Mouse (Mus musculus): Measurements from ENCODE around the gene Trabd2b.
A peak's percentile ranks its signal among the peaks of the same experiment; 100 is the strongest.

The Trabd2b gene

DNA sequence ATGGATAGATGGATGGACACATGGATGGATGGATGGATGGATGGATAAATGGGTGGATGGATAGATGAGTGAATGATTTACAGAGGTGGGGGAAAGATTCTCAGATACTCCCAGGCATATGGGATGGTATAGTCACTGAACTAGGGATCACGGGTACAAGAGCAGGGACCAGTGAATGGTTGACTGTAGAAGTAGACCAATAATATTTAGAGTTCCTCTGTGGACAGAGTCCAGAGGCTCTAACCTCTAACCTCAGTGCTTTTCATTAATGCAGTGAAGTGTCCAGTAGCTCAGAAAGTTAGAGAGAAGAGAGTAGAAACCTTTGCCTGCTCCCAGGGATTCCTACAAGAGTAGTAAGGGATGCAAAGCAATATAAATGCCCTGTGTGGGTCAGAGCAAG is 93.1 kb downstream of the Trabd2b start:
- DNase-seq: no peak

DNA sequence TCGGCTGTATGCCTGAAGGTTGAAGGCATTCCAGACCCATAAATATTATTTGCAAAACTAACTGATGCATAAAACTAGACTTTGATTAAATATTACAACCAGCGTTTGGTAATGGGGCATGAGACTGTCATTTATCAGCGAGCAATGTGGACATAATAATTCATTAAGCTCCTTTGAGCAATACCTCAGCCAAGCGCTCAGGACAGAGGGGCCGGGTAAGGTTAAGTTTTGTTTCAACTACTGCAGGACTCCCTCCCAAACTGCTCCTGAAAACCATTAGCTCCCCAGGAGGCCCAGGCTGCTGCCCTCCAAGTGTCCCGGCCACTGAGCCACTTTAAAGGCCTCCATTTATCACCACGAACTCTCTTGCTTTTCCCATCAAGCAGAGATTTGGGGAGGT is 93.8 kb downstream of the Trabd2b start:
- DNase-seq: peak; percentile 28

DNA sequence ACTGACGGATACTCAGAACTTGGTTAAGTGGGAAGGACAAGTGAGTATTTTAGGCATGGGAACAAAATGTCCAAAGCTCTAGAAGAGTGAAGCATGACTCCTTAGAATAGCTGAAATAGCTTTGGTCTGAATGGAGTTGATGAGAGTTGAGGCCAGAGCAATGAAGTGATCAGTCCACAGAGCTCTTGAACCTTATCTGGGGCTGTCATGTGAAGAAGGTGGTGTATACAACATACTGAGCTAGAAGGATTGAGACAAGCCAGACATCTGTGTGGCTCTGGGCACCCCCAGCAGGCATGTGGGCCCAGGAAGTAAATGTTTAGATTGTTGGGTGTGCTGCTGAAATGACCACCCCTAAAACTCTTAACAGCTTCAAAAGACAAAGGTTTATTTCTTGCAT is 94.5 kb downstream of the Trabd2b start:
- no peak for DNase-seq

DNA sequence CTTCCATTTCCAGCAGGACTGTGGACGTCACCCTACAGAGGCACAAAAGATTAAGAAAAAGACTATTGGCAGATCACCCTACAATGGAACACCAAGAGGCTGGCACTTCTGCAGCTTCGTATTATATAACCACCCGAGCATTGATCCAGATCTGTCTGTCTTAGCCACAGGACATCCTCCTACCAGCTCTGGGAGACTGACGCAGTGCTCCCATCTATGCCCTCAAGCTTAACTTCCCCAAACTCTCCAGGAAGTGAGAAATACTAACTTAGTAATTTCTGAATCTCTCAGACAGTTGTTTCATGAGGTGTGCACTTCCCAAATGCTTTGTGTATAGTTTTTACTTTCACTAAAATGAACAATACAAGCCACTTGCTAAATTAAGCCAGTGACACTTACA is 95.1 kb downstream of the Trabd2b start:
- no peak for DNase-seq

DNA sequence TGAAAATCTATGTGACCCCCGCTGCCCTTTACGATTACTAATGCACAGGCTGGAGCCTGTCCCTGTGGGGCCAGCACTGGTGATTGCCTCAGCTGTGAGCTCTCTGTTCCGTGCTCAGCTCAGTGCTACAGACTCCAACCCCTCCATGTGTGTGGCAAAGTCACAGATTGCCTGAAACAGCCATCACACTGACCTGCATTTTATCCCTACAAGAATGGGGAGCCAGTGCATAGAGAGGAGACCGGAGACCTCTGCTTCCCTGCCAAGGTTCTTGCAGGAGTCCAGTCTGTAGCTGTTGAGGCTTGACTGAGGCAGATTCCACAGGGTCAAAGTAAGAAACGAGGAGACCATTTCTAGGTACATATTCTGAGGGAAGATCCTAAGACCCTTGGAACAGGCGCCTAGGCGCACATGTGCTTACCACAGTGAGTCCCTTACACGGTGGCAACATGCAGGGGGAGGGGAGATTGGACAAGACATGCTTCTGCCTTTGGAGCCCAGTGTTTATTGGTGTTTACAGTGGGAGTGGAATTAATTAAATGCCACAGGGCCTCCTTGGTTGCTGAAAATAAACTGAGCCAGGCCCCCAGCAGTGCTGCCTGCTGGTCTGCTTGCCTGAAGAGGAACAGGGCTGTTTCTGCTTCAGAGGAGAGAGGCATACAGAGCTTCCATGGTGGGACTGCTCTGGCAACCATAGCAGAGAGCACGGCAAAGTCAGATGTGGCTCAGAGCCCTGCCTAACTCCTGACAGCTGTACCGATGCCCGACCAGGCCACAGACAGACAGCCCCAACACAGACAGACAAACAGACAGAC is 97.9 kb downstream of the Trabd2b start:
- peak; percentile 37 for DNase-seq

DNA sequence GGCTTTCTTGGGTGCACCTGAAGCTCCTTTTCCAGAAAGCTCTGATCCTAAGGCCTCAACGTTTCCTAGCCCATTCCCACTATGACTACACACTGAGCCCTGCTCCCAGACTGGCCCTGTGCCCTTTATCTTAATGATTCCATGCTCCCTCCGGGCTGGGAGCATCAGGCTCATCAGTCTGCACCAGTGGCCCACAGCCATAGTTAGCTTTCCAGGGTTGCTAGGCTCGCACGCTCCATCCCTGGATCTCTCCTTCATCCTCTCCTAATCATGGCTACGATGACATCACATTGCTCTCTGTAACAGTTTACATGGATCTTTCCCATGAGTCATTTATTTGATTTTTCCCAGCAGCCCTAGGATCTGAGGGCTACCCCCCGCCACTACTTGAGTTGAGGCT is 103.1 kb downstream of the Trabd2b start:
- no peak for DNase-seq

DNA sequence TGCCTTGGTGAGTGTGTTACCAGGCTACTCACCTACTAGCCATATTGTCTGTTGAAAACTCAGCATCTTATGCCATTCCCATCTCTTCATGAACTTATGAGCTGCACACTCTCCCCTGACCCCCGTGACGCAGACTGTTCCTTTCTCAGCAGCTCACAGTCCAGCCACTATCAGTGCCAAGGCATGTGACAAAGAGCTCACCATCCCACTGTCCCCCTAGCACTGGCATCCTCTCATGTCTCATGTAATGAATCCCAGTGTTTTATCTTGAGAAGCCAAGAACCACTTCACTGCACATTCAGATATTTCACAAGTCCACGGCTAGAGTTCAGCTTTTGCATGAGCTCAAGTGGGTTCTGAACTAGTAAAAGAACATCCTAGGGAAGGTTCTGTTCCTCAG is 105.1 kb downstream of the Trabd2b start:
- DNase-seq: no peak

DNA sequence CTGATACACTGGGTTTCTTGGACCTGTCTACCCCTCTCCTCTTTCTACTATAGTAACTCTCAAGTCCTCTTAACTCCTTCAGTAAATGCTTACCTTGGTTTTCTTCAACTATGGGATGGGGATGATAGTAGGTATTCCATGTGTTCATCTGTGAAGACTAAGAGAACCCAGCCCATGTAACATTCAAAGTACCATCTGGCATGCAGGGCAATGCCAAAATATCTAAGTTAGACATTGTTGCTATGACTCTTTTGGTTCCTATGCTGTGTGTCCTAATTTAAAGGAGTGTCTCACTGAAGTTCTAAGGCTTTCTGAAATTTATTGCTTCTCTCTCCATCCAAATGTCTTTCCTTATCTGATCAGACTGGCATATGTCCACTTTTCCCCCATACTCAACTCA is 106.6 kb downstream of the Trabd2b start:
- no peak for DNase-seq

DNA sequence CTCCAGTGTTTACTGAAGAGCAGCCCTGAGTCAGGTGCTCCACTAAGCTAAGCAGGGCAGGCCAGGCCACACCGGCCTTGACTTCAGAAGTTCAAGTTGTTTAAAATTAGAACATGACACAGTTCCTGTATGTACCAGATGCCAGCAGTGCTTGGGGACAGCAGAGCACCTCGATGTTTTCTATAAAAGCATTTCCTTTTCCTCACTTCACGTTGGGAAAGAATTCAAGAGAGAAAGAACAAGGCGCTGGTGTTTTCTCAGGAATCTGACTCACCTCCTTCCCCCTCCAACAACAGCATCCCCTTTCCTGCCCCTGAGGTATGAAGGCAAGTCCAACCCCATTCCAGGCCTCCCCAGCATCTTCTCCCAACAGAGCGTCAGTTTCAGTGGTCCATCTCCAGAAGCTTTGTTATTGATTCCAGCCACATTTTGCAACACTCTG is 108.8 kb downstream of the Trabd2b start:
- no peak for DNase-seq

DNA sequence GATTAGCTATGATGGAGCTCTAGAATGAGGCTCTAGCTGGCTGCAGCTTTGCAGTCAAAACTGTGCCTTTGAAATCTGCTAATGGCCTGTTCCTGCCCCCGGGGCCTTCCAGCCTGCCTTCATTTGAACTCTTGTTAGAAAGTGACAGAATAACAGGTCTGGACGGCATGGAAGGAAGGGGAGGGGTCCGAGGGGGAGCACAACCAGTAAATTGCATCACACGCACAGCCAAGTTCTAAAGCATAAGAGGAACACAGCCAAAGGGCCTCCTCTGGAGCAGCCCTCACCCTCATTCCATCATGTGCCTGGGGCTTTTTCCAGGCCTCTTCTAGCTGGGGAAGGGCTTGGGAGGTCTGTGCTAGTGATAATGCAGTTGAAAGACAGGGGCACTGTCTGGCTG is 110.1 kb downstream of the Trabd2b start:
- DNase-seq: peak; percentile 23

DNA sequence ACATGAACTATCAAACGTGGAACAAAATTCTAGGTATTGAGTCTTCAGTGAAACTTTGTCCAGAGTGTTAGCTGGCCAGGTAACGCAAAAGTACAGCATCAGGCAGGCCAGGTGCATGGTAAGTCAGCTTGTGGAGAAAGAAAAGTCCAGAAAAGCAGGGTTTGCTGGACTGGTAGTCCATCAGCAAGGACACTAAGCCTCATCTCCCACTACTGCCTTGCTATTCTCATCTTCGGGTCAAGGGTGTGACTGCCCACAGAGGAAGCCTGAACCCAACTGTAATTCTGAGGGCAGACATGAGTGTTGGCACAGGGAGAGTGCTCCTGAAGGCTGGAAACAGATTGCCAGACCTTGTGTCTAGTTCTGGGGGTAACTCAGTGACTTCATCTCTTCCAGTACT is 111.5 kb downstream of the Trabd2b start:
- no peak for DNase-seq

DNA sequence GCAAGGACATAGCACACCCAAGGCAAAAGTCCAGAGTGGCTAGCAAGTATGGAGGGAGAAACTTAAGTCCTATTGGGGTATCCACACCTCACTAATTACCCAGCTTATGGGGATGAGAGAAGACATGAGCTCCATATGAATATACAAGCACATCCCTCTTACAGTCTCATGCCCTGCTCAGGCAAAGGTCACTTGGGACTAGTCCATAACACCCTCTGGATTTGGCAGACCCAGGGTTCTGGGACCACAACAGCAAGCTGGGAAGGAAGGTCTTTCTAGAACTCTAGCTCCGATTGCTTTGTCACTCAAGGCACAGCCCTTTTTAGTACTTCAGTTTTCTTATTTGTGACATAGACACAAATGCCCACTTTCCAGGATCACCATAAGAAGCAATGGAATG is 112.0 kb downstream of the Trabd2b start:
- no peak for DNase-seq

DNA sequence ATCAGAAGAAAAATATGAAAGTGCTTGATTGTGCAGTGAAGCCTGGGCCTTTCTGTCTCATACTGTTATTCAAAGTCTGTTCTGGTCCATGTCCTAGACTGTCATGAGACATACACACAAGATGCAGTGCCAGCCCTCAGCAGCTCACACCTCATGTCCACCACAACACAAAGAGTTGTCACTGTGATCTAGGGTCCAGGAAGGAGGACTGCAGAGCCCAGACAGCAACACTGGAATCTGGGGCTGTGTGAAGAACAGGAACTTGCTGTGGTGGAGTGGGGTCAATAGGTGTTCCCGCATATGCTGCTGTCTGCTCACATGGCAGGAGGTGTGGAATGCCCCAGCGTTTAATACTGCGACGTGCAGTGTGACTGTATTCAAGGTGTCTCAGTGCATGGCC is 112.8 kb downstream of the Trabd2b start:
- no peak for DNase-seq

DNA sequence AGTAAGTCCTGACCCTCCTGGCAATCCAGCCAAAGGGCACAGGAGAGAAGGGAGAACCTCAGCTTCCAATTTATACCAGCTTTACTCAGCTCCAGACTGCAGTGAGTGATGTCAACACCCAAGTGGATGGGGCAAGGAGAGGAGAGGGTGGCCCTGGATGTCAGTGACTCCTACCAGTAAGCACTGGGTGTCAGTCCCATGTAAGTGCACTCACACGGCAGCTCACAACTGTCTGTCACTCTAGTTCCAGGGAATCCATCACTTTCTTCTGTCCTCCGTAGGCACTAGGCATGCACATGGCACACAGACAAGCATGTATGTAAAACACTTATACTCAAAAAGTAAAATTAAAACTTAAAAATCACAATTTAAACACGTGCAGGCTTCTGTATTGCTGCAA is 113.4 kb downstream of the Trabd2b start:
- no peak for DNase-seq

DNA sequence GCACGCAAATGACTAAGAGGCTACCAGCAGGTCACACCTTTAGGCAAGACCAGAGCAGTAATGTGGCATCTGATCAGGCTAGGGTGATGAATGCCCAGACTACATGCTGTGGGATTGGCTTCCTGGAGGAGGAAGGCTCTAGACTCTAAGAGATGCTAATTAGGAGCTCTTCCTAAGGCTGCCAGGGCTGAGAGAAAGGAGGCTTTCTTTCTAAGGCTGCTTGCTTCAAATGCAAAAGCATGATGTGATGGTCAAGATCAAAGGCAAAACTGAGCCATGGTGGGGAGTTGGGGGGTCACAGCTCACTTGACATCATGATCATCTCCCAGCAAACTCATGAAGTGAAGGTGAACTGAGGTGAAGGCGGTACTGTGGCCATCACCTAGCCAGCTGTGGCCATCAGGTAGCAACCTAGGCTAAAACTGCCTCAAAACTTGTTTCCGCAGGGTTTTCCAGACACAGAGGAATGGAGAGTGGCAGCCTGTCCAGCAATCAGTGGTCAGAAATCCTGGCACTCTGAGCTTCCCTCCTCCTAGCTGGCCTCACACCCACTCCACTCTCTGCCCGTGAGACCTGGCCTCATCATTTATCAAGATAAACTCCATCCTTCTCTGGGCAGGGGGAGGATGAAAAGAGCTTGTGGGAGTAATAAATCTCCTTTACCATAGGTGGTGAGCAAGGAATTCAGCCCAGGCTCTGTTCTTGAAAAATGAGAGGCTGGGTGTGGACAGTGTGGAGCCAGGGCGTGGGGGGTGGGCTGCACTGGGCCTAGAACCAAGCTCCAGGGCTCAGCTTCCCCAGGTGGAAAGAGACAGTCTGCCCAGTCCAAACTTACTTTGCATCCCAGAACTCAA is 117.0 kb downstream of the Trabd2b start:
- no peak for DNase-seq

DNA sequence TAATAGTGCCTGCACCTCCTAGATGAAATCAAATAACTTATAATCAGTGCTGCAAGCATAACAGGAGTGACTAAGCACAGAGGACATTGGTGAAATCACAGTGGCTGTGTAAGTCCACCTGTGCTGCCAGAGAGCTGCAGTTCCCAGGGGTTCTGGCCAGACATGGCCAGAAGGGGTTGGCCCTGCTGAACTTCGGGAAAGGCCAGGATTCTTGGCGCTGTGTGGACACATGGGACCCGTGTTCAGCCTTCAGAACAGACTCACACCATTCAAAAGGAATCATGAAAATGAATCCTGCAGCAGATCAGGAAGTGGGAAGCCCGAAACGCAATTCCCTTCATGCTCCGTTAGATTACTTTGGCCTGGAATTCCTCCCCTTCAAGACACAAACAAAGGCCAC is 125.1 kb downstream of the Trabd2b start:
- DNase-seq: no peak

DNA sequence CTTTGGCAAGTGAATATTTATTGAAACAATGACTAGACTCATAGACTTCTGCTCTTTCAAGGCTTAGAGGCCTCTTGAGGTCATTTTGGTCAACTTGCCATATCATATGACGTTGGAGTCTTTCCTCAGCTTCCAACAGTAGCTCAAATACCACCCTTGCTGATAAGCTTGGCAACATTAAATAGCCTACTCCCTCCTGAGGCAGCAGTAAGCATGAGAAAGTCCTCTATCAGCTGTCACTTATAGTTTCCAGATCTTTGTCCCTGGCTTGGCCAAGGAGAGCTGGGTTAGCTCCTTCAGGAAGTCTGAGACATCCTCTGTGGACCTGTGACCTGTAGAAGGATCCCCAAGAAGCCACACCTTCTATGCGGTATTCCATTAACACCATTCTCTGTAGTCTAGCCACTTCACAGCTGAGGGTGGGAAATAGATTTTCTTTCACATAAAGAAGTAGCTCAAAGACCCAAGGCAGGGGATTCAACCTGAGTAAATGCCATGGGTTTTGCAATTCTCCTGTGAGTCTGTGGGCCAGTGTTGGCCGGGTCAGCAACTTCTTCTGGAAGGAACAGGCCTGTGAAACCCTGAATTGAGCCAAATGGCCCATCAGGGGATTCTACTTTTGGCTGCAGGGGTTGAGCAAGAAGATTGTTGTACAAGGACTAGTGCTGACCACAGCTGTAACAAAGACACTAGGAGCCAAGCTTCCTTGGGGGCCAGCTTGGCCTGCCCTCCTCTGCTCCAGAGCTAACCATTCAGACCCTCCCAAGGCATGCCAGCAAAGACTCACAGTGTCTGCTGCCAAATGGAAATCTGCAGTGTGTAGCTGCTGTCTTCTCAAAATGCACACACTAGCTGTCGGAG is 127.6 kb downstream of the Trabd2b start:
- DNase-seq: no peak

DNA sequence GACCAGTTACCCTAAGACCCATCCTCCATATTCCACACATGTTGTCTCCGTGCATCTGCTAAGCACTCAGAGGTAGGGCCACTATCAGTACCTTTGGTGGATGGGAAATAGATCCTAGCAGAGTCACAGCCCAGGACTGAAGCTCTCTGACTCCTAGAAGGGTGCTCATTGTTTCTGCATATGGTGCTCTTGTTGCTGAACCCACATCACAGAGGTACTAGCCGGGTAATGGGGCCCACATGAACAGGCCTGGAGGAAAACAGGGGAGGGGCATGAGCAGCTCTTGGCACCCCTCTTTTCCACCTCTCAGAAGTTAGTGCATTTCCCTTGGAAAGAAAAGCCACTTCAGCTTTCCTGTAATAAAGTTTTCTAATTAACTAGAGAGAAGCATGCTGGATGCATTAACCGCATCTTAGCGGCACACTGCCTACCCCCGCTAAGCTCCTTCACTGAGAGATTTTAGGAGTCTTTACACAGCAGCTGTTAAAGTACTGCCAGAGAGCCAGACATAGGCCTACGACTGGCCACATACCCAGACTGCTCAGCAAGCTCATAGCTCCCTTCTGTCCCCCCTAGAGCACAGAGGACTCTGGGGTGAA is 131.0 kb downstream of the Trabd2b start:
- DNase-seq: no peak

DNA sequence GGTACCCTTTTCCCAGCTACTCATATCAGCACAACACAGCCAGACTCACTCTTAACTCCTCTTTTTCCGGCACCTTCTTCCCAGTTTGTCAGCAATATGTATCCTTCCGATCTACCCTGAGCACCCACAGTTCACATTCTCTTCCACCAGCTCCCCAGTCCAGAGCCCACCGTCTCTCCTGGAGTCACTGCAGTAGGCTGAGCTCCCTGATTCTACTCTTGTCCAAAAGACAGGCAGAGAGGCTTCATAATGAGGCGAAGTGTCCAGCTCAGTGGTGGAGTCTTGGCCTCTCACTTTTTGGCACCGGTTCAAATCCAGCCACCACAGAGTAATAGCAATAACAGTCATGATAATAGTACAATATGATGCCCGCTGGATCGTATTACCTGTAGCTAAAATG is 133.5 kb downstream of the Trabd2b start:
- no peak for DNase-seq

DNA sequence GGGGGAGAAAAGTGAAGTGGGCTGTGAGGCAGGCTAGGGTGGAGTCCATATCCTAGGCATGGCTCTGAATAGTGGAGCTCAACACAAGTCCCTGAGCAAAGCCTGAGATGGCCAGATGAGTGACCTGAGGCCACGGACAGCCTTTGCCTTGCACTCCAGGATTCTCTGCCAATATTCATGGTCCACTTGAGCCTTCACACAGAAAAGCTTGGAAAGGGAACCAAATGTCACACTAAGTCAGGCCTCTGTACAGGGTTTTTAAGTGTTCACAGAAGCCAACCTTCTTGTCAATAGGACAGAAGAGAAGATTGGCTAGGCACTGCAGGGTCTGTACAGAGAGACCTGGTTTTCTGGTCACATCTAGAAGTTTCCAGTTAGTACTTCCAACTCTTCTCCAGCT is 134.7 kb downstream of the Trabd2b start:
- DNase-seq: no peak

DNA sequence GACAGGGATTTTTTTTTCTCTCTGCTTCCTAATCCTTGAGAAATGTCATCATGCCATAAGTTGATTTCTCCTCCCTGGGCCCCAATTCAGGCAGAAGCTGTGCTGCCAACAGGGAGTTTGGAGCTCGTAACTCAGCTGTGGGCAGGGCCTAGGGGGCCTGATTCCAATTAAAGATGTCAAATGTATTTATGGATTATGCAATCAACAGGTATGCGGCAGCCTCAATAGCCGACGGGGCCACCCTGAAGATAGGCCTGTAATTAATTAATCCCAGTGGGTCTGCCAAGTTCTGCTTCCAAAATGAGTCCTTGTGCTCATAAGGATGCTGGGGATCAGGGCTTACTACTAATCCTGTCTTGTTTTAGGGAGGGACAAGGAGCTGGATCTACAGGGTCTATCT is 135.6 kb downstream of the Trabd2b start:
- no peak for DNase-seq

DNA sequence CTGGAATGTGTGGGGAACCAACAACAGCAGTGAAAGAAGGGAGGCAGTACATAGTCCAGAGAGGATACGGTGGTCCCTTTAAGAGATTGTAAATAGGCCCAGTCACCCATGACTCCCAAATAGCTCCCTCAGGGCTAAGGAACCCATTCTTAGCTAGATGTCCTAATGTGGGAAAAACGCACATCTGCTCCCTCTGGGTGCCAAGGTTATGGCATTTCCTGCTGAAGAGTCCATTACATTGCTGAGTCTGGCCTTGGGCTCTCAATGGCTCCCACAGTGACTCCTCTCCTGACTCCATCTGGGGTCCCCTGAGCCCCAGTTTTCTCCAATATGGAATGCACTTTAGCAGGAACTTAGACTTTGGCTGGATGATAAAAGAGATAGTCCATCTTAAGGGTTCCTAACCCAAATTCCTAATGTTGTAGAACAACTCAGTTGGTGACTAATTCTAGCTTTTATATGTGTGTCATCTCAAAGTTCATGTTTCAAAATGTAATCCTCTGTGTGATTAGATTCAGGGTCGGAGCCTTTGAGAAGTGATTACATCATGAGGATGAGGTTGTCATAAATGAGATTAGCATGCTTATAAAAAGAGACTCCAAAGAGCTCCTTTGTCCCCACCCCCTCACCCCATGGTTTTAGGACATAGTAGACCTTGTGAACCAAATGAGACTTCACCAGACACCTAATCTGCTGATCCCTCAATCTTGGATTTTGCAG is 139.1 kb downstream of the Trabd2b start:
- DNase-seq: no peak
